Mouse (Mus musculus): ENCODE data around the gene Lrp8.

The Lrp8 gene

DNA sequence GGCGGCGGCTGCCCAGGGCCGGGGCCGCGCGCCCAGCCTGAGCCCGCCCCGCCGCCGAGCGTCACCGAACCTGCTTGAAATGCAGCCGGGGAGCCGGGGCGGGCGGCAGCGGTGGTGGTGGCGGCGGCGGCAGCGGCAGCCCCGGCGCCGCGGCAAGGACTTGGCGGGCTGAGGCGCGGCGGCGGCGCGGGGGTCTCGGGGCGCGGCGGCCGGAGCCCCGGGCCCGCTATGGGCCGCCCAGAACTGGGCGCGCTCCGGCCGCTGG is at the start of gene Lrp8:
TSS of gene Lrp8 (plus strand) at position 77 of the 265 bp plus-strand sequence.
- in situ Hi-C loops (cut with MboI; ENCODE audit: low pct_unique_long_range_greater_than_20kb in 1 of 2, low sequenced_read_pairs in 2 of 2, unreplicated experiment in 1 of 2): no loop called here

- in situ Hi-C loops (cut with MboI; ENCODE audit: low pct_unique_long_range_greater_than_20kb in 1 of 2, low sequenced_read_pairs in 2 of 2, unreplicated experiment in 1 of 2): no loop called here
Measured at GRCm38 (mm10) chr4:107756222-107756621, 45.8 kb upstream of the Lrp8 start.

GRCm38 (mm10) chr4:107757487-107758470 is 44.3 kb upstream of the Lrp8 start:
- in situ Hi-C loops (cut with MboI; ENCODE audit: low pct_unique_long_range_greater_than_20kb in 1 of 2, low sequenced_read_pairs in 2 of 2, unreplicated experiment in 1 of 2): no loop called here

- in situ Hi-C loops (cut with MboI; ENCODE audit: low pct_unique_long_range_greater_than_20kb in 1 of 2, low sequenced_read_pairs in 2 of 2, unreplicated experiment in 1 of 2): no loop called here
Measured at GRCm38 (mm10) chr4:107758938-107759337, 43.1 kb upstream of the Lrp8 start.

GRCm38 (mm10) chr4:107763001-107763400 is 39.1 kb upstream of the Lrp8 start:
- in situ Hi-C loops (cut with MboI; ENCODE audit: low pct_unique_long_range_greater_than_20kb in 1 of 2, low sequenced_read_pairs in 2 of 2, unreplicated experiment in 1 of 2): no loop called here

GRCm38 (mm10) chr4:107763598-107763997 is 38.5 kb upstream of the Lrp8 start:
- in situ Hi-C loops (cut with MboI; ENCODE audit: low pct_unique_long_range_greater_than_20kb in 1 of 2, low sequenced_read_pairs in 2 of 2, unreplicated experiment in 1 of 2): no loop called here

DNA sequence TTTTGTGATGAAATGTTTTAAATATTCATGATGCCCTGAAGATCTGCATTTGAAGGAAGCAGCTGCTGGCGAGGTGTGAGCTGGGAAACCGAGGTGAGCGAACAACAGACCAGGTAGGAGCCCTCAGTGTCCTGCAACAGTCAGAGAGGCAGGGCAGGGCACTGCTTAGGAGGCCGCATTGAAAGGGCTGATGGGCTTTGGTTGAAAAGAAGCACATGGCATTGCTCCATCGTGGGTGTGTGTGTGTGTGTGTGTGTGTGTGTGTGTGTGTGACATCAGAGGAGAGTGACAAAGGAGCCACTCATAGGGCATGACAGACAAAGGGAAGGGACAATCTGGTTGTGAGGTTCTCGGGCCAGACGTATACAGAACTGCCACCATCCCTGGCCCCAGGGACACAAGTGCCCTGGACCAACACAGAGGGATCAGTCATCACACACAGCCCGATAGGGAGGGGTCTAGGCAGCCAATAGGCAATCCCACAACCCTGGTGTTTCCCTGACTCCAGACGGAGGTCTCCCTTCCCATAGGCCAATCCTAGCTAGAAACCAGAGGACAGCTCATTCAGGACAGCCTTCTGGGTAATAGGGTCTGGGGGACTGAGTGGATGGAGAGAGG is 36.8 kb upstream of the Lrp8 start:
- in situ Hi-C loops (cut with MboI; ENCODE audit: low pct_unique_long_range_greater_than_20kb in 1 of 2, low sequenced_read_pairs in 2 of 2, unreplicated experiment in 1 of 2): loop anchor here in 1 of 2 experiments (5.0 kb wide), 1 partner anchor 77 kb away; no protein-coding TSS in a partner anchor

DNA sequence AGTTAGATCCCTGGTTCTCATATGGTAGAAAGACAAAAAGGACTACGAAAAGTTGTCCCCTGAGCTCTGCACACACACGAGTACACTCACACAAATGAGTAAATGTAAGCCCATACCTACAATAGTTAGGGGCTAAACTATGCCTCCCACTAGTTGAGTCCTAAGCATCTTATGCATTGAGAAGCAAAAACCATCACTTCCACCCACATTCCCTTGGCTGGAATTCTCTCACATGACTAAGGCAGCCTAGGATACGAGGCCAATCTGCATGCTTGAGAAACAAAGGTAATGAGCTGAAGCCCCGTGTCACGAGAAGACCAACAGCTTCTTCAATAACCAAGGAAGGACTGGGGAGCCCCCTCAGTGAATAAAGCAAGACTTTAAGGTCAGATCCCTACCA is 35.9 kb upstream of the Lrp8 start:
- in situ Hi-C loops (cut with MboI; ENCODE audit: low pct_unique_long_range_greater_than_20kb in 1 of 2, low sequenced_read_pairs in 2 of 2, unreplicated experiment in 1 of 2): loop anchor here in 1 of 2 experiments (5.0 kb wide), 1 partner anchor 76 kb away; no protein-coding TSS in a partner anchor

DNA sequence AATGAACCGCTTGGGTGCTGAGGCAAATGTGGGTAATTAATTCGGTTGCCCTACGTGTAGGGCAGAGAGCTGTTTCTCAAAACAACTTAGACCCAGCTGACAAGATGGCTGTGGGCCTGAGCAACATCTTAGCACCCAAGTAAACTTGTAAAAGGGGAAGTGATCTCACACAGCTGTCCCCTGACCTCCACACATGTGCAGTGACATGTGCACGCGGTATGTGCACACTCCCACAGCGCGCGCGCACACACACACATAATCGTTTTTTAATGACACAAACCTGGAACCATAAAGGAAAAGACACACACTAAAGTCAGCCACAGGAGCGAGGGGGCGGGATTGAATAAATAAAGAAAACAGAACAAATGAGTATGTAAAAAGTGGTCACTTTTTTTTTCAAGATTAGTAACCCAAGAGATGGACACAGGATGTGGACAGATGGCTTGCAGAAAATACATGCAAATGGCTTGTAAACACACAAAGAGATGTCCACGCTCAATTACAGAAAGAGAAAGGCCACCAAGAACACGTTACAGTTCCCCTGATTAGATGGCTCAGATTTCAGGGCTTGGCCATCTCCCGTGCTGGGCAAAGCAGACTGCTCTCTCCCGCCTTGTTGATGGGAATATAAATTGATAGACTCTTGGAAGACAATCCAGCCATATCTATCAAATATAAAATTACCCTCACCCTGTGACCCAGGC is 29.8 kb upstream of the Lrp8 start:
- in situ Hi-C loops (cut with MboI; ENCODE audit: low pct_unique_long_range_greater_than_20kb in 1 of 2, low sequenced_read_pairs in 2 of 2, unreplicated experiment in 1 of 2): no loop called here

DNA sequence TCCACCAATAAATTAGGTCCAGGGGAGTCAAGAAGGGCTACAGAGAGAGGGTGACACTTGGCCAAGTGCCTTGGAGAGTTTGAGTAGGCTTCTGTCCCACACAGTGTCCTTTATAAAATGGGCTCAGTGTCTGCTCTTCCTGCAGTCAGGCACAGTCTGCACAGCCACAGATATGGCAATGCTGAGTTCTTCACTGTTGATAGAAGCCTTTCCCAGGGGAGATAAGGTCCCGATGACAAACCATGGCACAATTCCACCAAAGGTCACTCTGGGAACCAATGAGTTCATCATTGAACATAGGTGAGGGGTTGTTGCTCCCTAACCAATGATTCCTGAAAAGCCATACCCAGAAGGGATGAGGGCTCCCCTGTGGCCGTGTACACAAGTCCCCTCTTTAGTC is 27.2 kb upstream of the Lrp8 start:
- in situ Hi-C loops (cut with MboI; ENCODE audit: low pct_unique_long_range_greater_than_20kb in 1 of 2, low sequenced_read_pairs in 2 of 2, unreplicated experiment in 1 of 2): no loop called here

DNA sequence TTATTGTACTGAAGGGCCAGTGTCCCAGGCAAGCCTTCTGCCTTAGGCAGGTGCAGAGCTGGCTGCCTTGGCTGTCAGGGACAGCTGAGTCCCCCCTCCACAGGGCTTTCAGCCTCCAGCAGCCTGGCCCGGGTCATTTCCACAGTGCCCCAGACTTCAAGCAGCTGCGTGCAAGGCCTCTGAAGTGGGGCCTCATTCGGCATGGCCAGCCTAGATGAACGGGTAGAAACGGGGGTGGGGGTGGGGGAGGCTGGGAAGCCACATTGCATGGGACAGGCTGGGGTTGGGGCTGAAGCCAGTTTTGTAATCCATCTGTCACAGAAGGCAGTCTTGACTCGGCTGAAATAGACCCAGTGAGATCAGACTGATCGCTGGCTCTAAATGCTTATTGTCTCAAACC is 26.4 kb upstream of the Lrp8 start:
- in situ Hi-C loops (cut with MboI; ENCODE audit: low pct_unique_long_range_greater_than_20kb in 1 of 2, low sequenced_read_pairs in 2 of 2, unreplicated experiment in 1 of 2): no loop called here

- in situ Hi-C loops (cut with MboI; ENCODE audit: low pct_unique_long_range_greater_than_20kb in 1 of 2, low sequenced_read_pairs in 2 of 2, unreplicated experiment in 1 of 2): no loop called here
Measured at GRCm38 (mm10) chr4:107776990-107777673, 24.9 kb upstream of the Lrp8 start.

DNA sequence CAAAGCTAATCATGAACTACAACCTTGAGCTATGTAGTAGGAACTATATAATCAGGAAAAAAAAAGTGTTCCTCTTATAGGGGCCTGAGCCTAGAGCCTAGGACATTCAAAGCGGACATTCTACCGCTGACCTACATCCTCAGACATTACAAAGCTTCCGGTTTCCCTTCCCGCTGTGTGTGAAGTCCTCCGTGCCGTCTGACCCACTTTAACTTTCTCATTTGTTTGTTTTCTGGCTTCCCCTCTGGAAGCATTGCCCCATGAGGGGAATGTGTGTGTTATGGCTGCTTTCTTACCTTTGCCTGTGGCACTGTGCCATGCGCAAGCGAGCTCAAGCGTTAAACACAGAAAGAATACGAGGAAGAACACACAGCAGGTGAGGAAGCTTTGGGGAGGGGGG is 18.5 kb upstream of the Lrp8 start:
- in situ Hi-C loops (cut with MboI; ENCODE audit: low pct_unique_long_range_greater_than_20kb in 1 of 2, low sequenced_read_pairs in 2 of 2, unreplicated experiment in 1 of 2): no loop called here

GRCm38 (mm10) chr4:107788841-107789240 is 13.2 kb upstream of the Lrp8 start:
- in situ Hi-C loops (cut with MboI; ENCODE audit: low pct_unique_long_range_greater_than_20kb in 1 of 2, low sequenced_read_pairs in 2 of 2, unreplicated experiment in 1 of 2): no loop called here

DNA sequence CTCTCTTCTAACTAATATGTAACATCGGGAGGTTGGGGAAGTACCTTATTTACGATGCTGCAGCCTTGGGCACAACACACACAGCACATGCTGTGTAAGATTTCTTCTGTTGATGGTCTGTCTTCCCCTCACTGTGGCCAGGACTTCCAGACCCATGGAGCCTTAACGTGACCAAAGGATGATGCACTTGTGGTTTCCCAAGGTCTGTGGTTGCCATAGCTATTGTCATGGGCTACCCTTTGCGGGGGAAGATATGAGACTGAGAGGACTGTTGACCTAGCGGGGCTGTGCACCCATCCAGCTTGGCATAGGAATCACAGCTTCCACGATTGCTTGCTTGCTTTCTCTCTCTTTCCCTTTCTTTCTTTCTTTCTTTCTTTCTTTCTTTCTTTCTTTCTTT is 1.3 kb upstream of the Lrp8 start:
- in situ Hi-C loops (cut with MboI; ENCODE audit: low pct_unique_long_range_greater_than_20kb in 1 of 2, low sequenced_read_pairs in 2 of 2, unreplicated experiment in 1 of 2): no loop called here

GRCm38 (mm10) chr4:107801366-107802184 is 486 bp upstream of the Lrp8 start:
- in situ Hi-C loops (cut with MboI; ENCODE audit: low pct_unique_long_range_greater_than_20kb in 1 of 2, low sequenced_read_pairs in 2 of 2, unreplicated experiment in 1 of 2): no loop called here

- in situ Hi-C loops (cut with MboI; ENCODE audit: low pct_unique_long_range_greater_than_20kb in 1 of 2, low sequenced_read_pairs in 2 of 2, unreplicated experiment in 1 of 2): no loop called here
Measured at GRCm38 (mm10) chr4:107802450-107803331, 630 bp downstream of the Lrp8 start.

Data from mouse embryonic stem cell (cell line).